11 mouse cellular contexts compared by ENCODE assay signal in genomic region chr9:87633863-87634630, GRCm38 (mm10).
DNase-seq lines count a peak whose midpoint lies in the region; ATAC-seq and TF ChIP-seq lines count a peak whose summit lies in the region.
"Had no signal": no experiment of that assay in that cellular context is flagged by ENCODE, and none has a peak within 500 bp of the region (broad histone marks: within the 10 kb centered on the region; RNA-seq: fewer than 3 reads in every experiment).

No protein-coding gene starts in this region.

- intact Hi-C loops in gastrocnemius, postnatal 14 days (cut with DNase I; ENCODE audit: low total_unique reads), result no loop called here

- peak; percentile 7 to 14 for DNase-seq in heart, adult 9 months (ENCODE audit: low spot score in 2 of 2)
- DNase-seq in heart, postnatal 4 days, result no peak
- peak; percentile 85 for DNase-seq in lung, embryonic 14.5 days
- DNase-seq in lung, postnatal 4 days, result no peak
- DNase-seq in telencephalon, adult 2 months (ENCODE audit: low read depth, low spot score), result peak; percentile 24
- DNase-seq in gastrocnemius, postnatal 14 days, result no peak

- no peak overlapping the region for H3K27ac ChIP-seq in lung, embryonic 14.5 days (ENCODE audit: low read depth)
- H3K27ac ChIP-seq in heart, embryonic 16.5 days (ENCODE audit: low read length), result peak overlapping the region; percentile 61
- H3K27ac ChIP-seq: hindbrain, embryonic 13.5 days; neural tube, embryonic 12.5 days; stomach, embryonic 15.5 days had no signal

- no peak overlapping the region for H3K4me3 ChIP-seq in lung, embryonic 14.5 days (ENCODE audit: low read depth, low read length)
- H3K4me3 ChIP-seq in heart, embryonic 16.5 days (ENCODE audit: low read length), result no peak overlapping the region
- H3K4me3 ChIP-seq: hindbrain, embryonic 13.5 days; neural tube, embryonic 12.5 days; stomach, embryonic 15.5 days had no signal

- no peaks in the 10 kb centered on the region for H3K9me3 ChIP-seq in lung, embryonic 14.5 days (ENCODE audit: low read depth, low read length)
- no peaks in the 10 kb centered on the region for H3K9me3 ChIP-seq in heart, embryonic 16.5 days (replicated peaks; ENCODE audit: control insufficient read depth, low read length)
- H3K9me3 ChIP-seq: hindbrain, embryonic 13.5 days; neural tube, embryonic 12.5 days; stomach, embryonic 15.5 days had no signal

- 39% methylated on average over 5 of the region's 5 CpGs for WGBS in lung, embryonic 14.5 days
- 23% methylated on average over 5 of the region's 5 CpGs for WGBS in heart, embryonic 16.5 days

- H3K36me3 ChIP-seq in lung, embryonic 14.5 days (ENCODE audit: insufficient read depth), result no peaks in the 10 kb centered on the region
- no peaks in the 10 kb centered on the region for H3K36me3 ChIP-seq in heart, embryonic 16.5 days (ENCODE audit: control insufficient read depth, insufficient read depth)
- H3K36me3 ChIP-seq: hindbrain, embryonic 13.5 days; neural tube, embryonic 12.5 days; stomach, embryonic 15.5 days had no signal

- no peak overlapping the region for H3K9ac ChIP-seq in lung, embryonic 14.5 days
- H3K9ac ChIP-seq in heart, embryonic 16.5 days (ENCODE audit: low read length), result no peak overlapping the region
- H3K9ac ChIP-seq: hindbrain, embryonic 13.5 days; neural tube, embryonic 12.5 days; stomach, embryonic 15.5 days had no signal

- H3K4me1 ChIP-seq in lung, embryonic 14.5 days (ENCODE audit: insufficient read depth), result no peaks in the 10 kb centered on the region
- H3K4me1 ChIP-seq in heart, embryonic 16.5 days (ENCODE audit: control insufficient read depth, insufficient read depth, low read length), result peaks cover 14% of the 10 kb centered on the region
- H3K4me1 ChIP-seq: hindbrain, embryonic 13.5 days; neural tube, embryonic 12.5 days; stomach, embryonic 15.5 days had no signal

- TF ChIP-seq CTCF in lung, embryonic 14.5 days (IDR thresholded peaks at IDR 0.05; ENCODE audit: low read depth), result no peak

- ATAC-seq in lung, embryonic 14.5 days (ENCODE audit: insufficient read depth), result peak; percentile 74; the same call in 1 of the 2 replicates
- 0 out of 2 replicates have a peak, but pooled peaks have one; percentile 14 for ATAC-seq in heart, embryonic 16.5 days (replicated peaks; ENCODE audit: extremely low read depth, insufficient read depth, low FRiP score)

- H3K27me3 ChIP-seq in lung, embryonic 14.5 days (ENCODE audit: insufficient read depth, low read length), result no peaks in the 10 kb centered on the region
- no peaks in the 10 kb centered on the region for H3K27me3 ChIP-seq in heart, embryonic 16.5 days (ENCODE audit: control insufficient read depth, insufficient read depth, low read length)
- H3K27me3 ChIP-seq: hindbrain, embryonic 13.5 days; neural tube, embryonic 12.5 days; stomach, embryonic 15.5 days had no signal

- no peak overlapping the region for H3K4me2 ChIP-seq in lung, embryonic 14.5 days
- peak overlapping the region; percentile 15; the same call in 1 of the 2 replicates for H3K4me2 ChIP-seq in heart, embryonic 16.5 days (ENCODE audit: low read depth, low read length)
- H3K4me2 ChIP-seq: hindbrain, embryonic 13.5 days; midbrain, embryonic 11.5 days; neural tube, embryonic 12.5 days; stomach, embryonic 15.5 days had no signal

Comparison
In these comparisons a context has a peak if more than half of its experiments do, and no peak if none do; other contexts are left out.
1. DNase-seq: peak in heart, adult 9 months (2 of 2), lung, embryonic 14.5 days (single experiment) and telencephalon, adult 2 months (single experiment); none in heart, postnatal 4 days (single experiment), lung, postnatal 4 days (0 of 2) and gastrocnemius, postnatal 14 days (single experiment).